Mouse (Mus musculus): Measurements from ENCODE around the gene Spag7. TPM values are rescaled to one million over a fixed set of nuclear protein-coding genes. Genes with fewer than 3 reads are reported as not detected.

Gene Spag7
- polyA plus RNA-seq, 1 experiment from 2014 or later = 209 TPM

DNA sequence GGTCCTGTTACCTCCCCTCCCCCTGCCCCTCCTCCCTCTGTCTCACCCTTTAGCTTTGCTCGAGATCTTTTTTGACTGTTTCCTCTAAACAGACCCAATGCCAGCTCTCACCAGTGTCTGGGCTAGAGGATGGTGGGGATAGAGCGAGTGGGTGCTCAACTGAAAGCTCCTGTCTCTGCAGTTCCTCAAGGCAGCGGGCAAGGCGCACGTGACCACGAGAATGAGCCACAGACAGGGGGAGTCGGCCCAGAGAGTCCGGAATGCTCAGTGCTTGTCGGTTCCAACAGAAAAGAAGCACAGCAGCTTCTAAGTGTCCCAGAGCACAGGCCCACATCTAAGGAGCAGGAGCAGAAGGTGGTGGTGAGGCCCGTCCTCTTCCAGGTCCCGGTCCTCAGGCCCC, 5.3 kb upstream of the Spag7 start:
- Histone ChIP-seq H3K4me3 (no peak overlapping the region), H3K36me3 (peaks cover 54% of the 10 kb centered on the region), H3K4me1 (peaks cover 33% of the 10 kb centered on the region), H3K27me3 (ENCODE audit: insufficient read depth, poor library complexity, severe bottlenecking) (no peaks in the 10 kb centered on the region), H3K9me3 (no peaks in the 10 kb centered on the region), H3K27ac (no peak overlapping the region)
- 60% methylated on average over 11 of the region's 11 CpGs for WGBS
- no peak for DNase-seq (ENCODE audit: low spot score)

GRCm38 (mm10) chr11:70674014-70674413, 4.8 kb upstream of the Spag7 start:
- WGBS = 84% methylated on average over 6 of the region's 6 CpGs
- H3K9me3 ChIP-seq = no peaks in the 10 kb centered on the region
- no peak for DNase-seq (ENCODE audit: low spot score)
- no peaks in the 10 kb centered on the region for H3K27me3 ChIP-seq (ENCODE audit: insufficient read depth, poor library complexity, severe bottlenecking)
- H3K4me3 ChIP-seq = no peak overlapping the region
- no peak overlapping the region for H3K27ac ChIP-seq
- H3K4me1 ChIP-seq = peaks cover 33% of the 10 kb centered on the region
- peaks cover 50% of the 10 kb centered on the region for H3K36me3 ChIP-seq

DNA sequence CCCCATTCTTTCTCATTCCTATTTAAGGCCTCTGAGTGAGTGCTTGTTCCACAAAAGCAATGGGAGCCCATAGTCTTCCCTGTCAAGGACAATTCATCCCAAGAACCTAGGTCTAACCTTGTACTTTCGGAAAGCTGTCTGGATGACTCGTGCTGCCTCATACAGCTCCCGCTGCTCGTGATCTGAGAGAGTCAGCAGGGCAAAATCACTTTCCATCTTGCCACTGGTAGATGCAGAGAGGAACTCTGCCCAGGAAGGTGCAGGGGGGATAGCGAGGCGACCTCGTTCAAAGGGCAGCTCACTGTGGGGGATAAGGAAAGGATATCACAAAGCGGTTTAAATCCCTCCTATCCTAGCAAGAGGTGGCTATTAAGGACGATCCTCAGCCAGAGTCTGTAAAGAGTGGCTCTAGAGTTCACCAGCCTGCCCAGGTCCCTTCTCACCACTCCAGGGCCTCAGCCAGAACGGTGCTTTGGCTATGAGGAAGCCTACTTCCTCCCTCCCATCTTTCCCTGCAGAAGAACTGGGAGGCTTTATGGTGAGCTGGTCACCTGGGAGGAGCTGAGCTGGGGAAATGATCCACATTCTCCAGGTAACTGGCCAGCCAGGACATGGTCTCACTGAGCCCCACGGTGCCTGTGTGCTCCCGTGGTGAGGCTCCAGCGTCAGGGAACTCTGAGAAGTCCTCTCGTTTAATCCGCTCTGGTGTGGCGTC, 2.3 kb upstream of the Spag7 start:
- 81% methylated on average over 16 of the region's 16 CpGs for WGBS
- Histone ChIP-seq H3K4me1 (peaks cover 41% of the 10 kb centered on the region), H3K36me3 (peaks cover 47% of the 10 kb centered on the region), H3K4me3 (0 out of 2 replicates have a peak overlapping the region, but pooled peaks have one; percentile 77), H3K9me3 (no peaks in the 10 kb centered on the region), H3K27ac (peak overlapping the region; percentile 96; the same call in 1 of the 2 replicates), H3K27me3 (ENCODE audit: insufficient read depth, poor library complexity, severe bottlenecking) (no peaks in the 10 kb centered on the region)
- DNase-seq (ENCODE audit: low spot score) = no peak

DNA sequence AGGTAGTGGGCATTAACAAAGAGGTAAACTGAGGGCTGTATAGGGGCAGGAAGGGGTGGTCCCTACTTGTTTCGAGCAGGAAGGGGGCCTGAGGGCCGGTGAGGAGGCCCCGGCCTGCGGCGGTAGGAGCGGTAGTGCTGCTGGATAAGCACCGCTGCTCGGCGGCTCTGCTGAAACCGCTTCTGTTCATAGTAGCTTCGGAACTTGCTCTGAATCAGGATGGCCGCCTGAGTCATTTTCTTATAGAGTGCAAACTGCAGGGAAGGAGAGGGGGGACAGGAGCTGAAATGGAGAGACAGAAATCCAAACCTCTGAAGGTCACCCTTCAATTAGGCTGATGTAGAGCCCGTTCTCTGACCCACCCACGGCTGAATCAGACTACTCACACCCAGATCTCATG, 1.3 kb upstream of the Spag7 start:
- Histone ChIP-seq H3K4me1 (peaks cover 41% of the 10 kb centered on the region), H3K9me3 (no peaks in the 10 kb centered on the region), H3K27me3 (ENCODE audit: insufficient read depth, poor library complexity, severe bottlenecking) (no peaks in the 10 kb centered on the region), H3K4me3 (peak overlapping the region; percentile 77), H3K27ac (peak overlapping the region; percentile 96), H3K36me3 (peaks cover 44% of the 10 kb centered on the region)
- 51% methylated on average over 14 of the region's 14 CpGs for WGBS
- DNase-seq (ENCODE audit: low spot score) = no peak

GRCm38 (mm10) chr11:70669582-70670345, 548 bp upstream of the Spag7 start:
- under 1% methylated on average over 31 of the region's 31 CpGs for WGBS
- Histone ChIP-seq H3K36me3 (peaks cover 45% of the 10 kb centered on the region), H3K27ac (peak overlapping the region; percentile 96), H3K9me3 (no peaks in the 10 kb centered on the region), H3K27me3 (ENCODE audit: insufficient read depth, poor library complexity, severe bottlenecking) (no peaks in the 10 kb centered on the region), H3K4me3 (peak overlapping the region; percentile 77), H3K4me1 (peaks cover 41% of the 10 kb centered on the region)
- DNase-seq (ENCODE audit: low spot score) = peak; percentile 94

- H3K9me3 ChIP-seq = no peaks in the 10 kb centered on the region
- 1% methylated on average over 15 of the region's 15 CpGs for WGBS
- peaks cover 44% of the 10 kb centered on the region for H3K4me1 ChIP-seq
- peaks cover 47% of the 10 kb centered on the region for H3K36me3 ChIP-seq
- H3K27ac ChIP-seq = peak overlapping the region; percentile 96
- H3K4me3 ChIP-seq = peak overlapping the region; percentile 77
- no peak for DNase-seq (ENCODE audit: low spot score)
- no peaks in the 10 kb centered on the region for H3K27me3 ChIP-seq (ENCODE audit: insufficient read depth, poor library complexity, severe bottlenecking)
Measured at GRCm38 (mm10) chr11:70668335-70668770, 863 bp downstream of the Spag7 start.

DNA sequence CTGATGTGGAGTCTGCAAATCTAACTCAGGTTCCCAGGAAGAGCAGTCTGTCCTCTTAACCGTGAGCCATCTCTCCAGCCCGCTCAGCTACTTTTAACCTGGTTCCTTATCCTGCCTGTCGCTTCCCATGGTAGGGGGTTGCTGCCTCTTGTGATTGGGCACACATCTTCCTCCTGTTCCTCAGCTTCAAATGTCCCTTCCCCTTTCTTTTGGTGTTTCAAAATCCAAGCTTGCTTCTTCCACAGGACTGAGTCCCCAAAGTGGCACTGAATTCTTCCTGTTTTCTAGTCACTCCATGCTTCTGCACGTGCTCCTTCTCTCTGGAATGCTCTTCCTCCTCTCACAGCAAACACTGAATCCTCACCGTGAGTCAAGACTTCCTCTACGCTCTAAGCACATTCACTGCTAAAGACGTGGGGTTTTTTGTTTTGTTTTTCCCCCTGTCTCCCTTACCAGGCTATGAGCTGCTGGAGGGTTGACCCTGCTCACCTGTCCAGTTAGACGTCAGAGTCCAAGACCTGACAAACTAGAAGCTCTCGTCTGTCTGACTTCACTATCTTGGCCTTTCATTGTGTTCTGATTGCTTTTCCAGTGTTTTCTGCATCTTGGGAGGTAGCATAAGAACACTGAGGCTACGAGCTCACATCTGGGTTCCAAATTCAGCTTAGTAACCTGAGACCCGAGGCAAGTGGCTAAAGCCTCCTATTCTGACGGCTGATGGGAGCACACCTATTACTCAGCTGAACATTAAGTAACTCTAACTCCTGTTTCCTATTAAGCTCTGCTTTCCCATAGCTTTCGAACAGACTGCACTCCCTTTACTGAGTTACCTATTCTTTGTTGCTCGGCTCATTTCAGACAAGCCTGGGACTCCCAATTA, 1.7 kb downstream of the Spag7 start:
- Histone ChIP-seq H3K4me3 (peak overlapping the region; percentile 77), H3K9me3 (no peaks in the 10 kb centered on the region), H3K27me3 (ENCODE audit: insufficient read depth, poor library complexity, severe bottlenecking) (no peaks in the 10 kb centered on the region), H3K36me3 (peaks cover 53% of the 10 kb centered on the region), H3K4me1 (peaks cover 44% of the 10 kb centered on the region), H3K27ac (peak overlapping the region; percentile 96)
- 77% methylated on average over 14 of the region's 14 CpGs for WGBS
- DNase-seq (ENCODE audit: low spot score) = no peak

- Histone ChIP-seq H3K9me3 (no peaks in the 10 kb centered on the region), H3K4me1 (peaks cover 36% of the 10 kb centered on the region), H3K27me3 (ENCODE audit: insufficient read depth, poor library complexity, severe bottlenecking) (no peaks in the 10 kb centered on the region), H3K36me3 (peaks cover 56% of the 10 kb centered on the region), H3K27ac (no peak overlapping the region), H3K4me3 (no peak overlapping the region)
- 92% methylated on average over 8 of the region's 8 CpGs for WGBS
- DNase-seq (ENCODE audit: low spot score) = no peak
Measured at GRCm38 (mm10) chr11:70666687-70667086, 2.5 kb downstream of the Spag7 start.

DNA sequence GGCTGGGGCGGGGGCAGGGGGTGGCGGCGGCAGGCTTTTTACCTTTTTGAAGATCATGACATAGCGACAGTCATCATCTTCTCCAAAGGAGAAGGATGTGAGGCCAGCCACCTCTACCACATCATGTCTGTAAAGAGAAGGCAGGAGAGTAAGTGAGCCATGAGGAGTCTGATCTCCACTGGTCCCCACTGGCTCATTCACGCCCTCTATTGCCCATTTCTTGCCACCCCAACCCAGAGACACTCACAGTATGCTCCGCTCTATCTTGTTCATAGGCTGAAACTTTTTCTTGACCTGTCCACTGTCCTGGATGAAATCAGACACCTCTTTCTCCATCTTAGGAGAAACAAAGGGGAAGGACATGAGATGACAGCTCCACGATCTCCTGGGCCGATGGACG, 4.5 kb downstream of the Spag7 start:
- H3K36me3 ChIP-seq = peaks cover 73% of the 10 kb centered on the region

GRCm38 (mm10) chr11:70663957-70664356, 5.3 kb downstream of the Spag7 start:
- Histone ChIP-seq H3K27me3 (ENCODE audit: insufficient read depth, poor library complexity, severe bottlenecking) (no peaks in the 10 kb centered on the region), H3K9me3 (no peaks in the 10 kb centered on the region), H3K4me3 (no peak overlapping the region), H3K27ac (no peak overlapping the region), H3K36me3 (peaks cover 80% of the 10 kb centered on the region), H3K4me1 (peaks cover 32% of the 10 kb centered on the region)
- DNase-seq (ENCODE audit: low spot score) = no peak
- WGBS = 88% methylated on average over 6 of the region's 6 CpGs

More for the DNA sequence above, 4.5 kb downstream of the Spag7 start:
- no peak for DNase-seq (ENCODE audit: low spot score)
- 90% methylated on average over 9 of the region's 9 CpGs for WGBS
- no peaks in the 10 kb centered on the region for H3K9me3 ChIP-seq
- H3K27me3 ChIP-seq (ENCODE audit: insufficient read depth, poor library complexity, severe bottlenecking) = no peaks in the 10 kb centered on the region
- H3K27ac ChIP-seq = no peak overlapping the region
- H3K4me1 ChIP-seq = peaks cover 27% of the 10 kb centered on the region
- H3K4me3 ChIP-seq = no peak overlapping the region

DNA sequence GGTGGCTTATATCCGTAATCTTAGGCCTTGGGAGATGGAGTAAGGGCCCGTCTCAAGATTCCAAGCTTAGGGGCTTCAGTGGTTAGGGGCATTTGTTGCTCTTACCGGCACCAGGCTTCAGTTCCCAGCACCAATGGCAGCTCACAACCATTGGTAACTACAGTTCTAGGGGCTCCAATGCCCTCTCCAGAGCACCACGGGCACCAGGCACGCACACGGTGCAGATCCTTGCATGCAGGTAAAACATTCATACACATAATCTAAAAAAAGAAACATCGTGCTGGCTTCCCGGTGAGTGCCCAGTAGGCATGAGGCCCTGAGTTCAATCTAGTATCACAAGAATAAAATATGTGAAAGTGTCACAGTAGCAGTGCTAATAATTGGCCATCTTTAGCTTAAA, 6.1 kb downstream of the Spag7 start:
- H3K4me1 ChIP-seq = peaks cover 39% of the 10 kb centered on the region
- H3K36me3 ChIP-seq = peaks cover 84% of the 10 kb centered on the region

GRCm38 (mm10) chr11:70660571-70660970, 8.6 kb downstream of the Spag7 start:
- DNase-seq (ENCODE audit: low spot score) = no peak
- no peaks in the 10 kb centered on the region for H3K27me3 ChIP-seq (ENCODE audit: insufficient read depth, poor library complexity, severe bottlenecking)
- H3K4me3 ChIP-seq = 0 out of 2 replicates have a peak overlapping the region, but pooled peaks have one; percentile 16
- H3K4me1 ChIP-seq = peaks cover 54% of the 10 kb centered on the region
- WGBS = 92% methylated on average over 8 of the region's 8 CpGs
- H3K27ac ChIP-seq = no peak overlapping the region
- peaks cover 72% of the 10 kb centered on the region for H3K36me3 ChIP-seq
- H3K9me3 ChIP-seq = no peaks in the 10 kb centered on the region

More for the DNA sequence above, 6.1 kb downstream of the Spag7 start:
- no peaks in the 10 kb centered on the region for H3K9me3 ChIP-seq
- DNase-seq (ENCODE audit: low spot score) = no peak
- 87% methylated on average over 8 of the region's 8 CpGs for WGBS
- no peaks in the 10 kb centered on the region for H3K27me3 ChIP-seq (ENCODE audit: insufficient read depth, poor library complexity, severe bottlenecking)
- H3K27ac ChIP-seq = no peak overlapping the region
- H3K4me3 ChIP-seq = no peak overlapping the region

All from heart, embryonic 10.5 days (tissue).